Mouse (Mus musculus) kidney, adult 11 months (tissue): ENCODE results near the gene Stxbp3.
"Not testable (repeated sequence)": the region's sequence is repeated elsewhere in the genome, so short reads cannot be mapped to it uniquely, and the experiment has no call there.

ENCODE experiments used
- DNase-seq: peaks from one replicate; pipeline ENCODE4 v3.0.0; 2022

The Stxbp3 gene

GRCm38 (mm10) chr3:108840000-108840715, at the start of gene Stxbp3:
TSS of gene Stxbp3 (minus strand) at chr3:108840526.
- peak; percentile 97 for DNase-seq

DNA sequence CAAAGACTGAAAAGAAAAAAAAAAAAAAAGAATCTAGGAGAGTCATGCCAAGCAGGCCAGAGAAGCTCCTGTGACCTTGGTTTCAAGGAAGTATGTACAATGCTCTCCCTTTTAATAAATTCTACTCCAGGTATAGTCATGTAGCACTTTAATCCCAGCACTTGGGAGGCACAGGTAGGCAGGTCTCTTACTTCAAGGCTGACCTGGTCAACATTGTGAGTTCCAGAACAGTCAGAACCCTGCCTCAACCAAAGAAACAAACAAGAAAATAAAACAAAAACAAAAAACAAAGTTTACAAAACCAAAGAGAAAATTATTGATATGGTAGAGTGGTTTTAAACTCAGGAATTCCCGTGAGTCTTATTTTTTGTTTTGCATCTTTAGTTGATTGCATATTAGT, 49.6 kb upstream of the Stxbp3 start, which contains the start of gene Fndc7:
Gene Fndc7 (minus strand): TSS at position 101 of the 400 bp plus-strand sequence.
- DNase-seq: no peak

- no peak for DNase-seq
Observed at GRCm38 (mm10) chr3:108887618-108887975, 47.3 kb upstream of the Stxbp3 start.

GRCm38 (mm10) chr3:108886934-108887617, 46.8 kb upstream of the Stxbp3 start:
- no peak for DNase-seq

DNA sequence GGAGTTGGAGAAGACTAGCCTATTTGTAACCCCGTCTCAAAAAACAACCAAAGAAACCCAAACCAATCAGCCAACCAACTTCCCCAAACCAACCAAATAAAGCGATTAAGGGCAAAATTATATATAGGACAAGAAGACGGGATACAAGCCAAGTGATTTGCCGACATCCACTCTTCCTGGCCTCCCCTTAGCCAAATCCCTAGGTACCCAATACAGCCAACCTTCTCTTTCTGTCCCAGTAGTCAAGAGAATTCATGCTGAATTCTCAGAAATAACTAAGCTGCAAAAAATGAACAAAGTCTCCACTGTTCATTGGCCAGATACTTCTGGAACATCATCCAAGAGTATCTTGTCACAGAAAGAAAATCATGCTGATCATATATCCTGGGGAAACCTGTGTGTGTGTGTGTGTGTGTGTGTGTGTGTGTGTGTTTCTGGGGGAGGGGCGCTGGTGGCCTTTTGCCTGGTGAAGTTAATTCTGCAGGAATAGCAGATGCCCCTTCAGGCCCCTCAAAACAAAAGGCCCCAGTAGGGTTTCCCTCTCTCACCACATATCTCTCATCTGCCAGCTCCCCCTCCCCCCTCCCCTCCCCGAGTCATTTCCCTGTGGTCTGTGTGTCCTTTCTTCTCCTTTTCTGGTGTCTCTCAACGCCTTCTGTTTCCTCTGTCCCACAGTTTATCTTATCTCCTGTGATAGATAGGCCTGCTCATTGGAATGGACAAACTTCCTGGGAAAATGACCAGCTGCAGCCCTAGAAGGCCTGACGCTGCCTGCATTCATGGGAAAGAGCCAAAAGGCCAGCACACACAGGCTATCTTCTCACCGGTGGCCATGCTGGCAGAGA, 45.6 kb upstream of the Stxbp3 start:
- no peak for DNase-seq

DNA sequence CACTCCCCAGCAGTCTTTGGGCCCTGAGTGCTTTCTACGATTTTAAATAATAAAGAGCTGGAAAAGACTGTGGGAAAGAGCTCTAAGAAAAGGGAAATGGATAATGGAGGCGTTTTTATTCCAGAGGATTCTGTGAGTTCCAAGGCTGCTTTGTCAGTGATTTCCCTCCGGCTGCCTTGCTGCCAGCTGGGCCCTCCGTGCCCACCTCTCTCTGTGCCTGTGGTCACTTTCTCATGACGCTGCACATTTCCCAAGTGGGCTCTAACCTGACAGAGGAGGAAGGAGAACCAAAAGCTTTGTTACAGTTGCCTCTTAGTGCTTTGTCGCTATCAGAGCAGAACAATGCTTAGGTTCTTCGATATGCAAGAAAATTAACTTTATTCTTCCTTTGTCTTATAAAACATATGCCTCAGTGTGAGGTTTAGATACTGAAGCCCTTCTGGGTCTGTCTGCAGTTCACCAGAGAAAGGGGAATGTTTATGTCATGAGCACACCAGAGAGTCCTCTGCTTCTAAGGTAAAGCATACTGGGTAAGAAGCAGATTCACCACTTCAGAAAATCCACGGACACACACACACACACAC, 44.5 kb upstream of the Stxbp3 start:
- DNase-seq: no peak

GRCm38 (mm10) chr3:108883067-108883466, 42.7 kb upstream of the Stxbp3 start:
- no peak for DNase-seq

DNA sequence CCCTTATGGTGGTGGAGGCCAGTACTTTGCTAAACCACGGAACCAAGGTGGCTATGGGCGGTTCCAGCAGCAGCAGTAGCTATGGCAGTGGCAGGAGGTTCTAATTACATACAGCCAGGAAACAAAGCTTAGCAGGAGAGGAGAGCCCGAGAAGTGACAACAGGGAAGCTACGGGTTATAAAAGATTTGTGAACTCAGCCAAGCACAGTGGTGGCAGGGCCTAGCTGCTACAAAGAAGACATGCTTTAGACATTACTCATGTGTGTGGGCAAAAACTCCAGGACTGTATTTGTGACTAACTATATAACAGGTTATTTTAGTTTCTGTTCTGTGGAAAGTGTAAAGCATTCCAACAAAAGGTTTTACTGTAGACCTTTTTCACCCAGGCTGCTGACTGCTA, 41.5 kb upstream of the Stxbp3 start:
- DNase-seq: not testable (repeated sequence)

- no peak for DNase-seq
Observed at GRCm38 (mm10) chr3:108880544-108881507, 40.5 kb upstream of the Stxbp3 start.

DNA sequence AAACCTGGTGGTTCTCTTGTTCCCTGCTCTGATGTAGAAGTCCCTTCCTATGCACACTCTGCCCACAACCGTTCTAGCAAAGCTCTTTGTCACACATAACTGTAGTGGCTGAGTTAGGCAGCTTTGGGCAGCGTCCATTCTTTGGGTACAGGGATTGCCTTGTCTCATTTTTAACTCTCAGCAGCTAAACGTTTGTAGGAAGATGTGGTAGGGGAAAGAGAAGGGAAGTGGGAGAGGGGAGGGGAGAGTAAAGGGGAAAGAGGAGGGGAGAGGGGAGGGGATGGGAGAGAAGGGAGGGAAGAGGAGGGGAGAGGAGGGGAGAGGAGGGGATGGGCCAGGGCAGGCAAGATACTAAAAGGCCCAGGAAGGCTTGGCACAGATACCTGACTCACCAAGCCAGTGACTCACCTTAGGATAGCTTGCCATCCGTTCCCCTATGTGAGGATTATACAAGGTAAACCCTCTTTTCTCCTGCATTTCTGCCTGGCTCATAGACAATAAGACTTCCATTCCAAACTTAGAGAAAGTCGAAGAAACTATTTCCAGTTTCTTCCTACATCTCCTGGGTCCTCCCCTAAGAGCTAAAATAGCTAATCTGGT, 39.6 kb upstream of the Stxbp3 start:
- DNase-seq: no peak

DNA sequence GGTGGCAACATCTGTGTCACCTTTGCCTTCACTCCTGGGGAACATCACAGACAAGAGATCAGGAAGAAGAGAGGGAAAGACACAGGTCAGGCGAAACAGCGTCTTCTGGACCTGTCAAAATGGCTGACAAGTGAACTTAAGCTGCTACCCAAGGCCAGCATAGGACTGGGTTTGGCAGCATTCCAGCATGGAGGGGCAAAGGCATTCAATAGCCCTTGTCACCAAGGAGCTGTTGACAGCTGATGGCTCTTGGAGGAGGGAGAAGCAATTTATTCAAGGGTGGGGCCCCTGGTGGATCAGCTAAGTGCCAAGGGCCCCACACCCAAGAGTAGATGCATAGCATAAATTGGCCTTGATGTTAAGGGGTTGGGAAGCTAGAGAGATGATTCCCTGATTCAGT, 38.8 kb upstream of the Stxbp3 start:
- no peak for DNase-seq

GRCm38 (mm10) chr3:108870631-108871030, 30.3 kb upstream of the Stxbp3 start:
- no peak for DNase-seq

- no peak for DNase-seq
Observed at GRCm38 (mm10) chr3:108867449-108867848, 27.1 kb upstream of the Stxbp3 start.

DNA sequence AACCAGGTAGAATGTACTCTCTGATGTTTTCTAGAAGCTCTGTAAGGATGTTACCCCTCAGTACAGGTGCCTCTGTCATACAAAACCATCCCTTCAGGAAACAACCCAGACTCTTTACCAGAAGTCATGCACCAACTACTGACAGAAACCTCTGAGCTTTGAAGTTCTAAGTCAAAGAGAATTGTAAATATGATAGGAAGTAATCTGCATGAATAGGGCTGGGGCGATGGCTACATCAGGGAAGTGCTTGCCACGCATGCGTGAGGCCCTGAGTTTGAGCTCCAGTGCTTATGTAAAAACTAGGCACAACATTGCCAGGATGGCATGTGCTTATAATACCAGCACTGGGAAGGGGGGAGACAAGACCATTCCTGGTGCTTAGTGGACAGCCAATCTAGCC, 25.4 kb upstream of the Stxbp3 start:
- DNase-seq: no peak

- no peak for DNase-seq
Observed at GRCm38 (mm10) chr3:108865129-108865528, 24.8 kb upstream of the Stxbp3 start.

GRCm38 (mm10) chr3:108863091-108863490, 22.8 kb upstream of the Stxbp3 start:
- no peak for DNase-seq

DNA sequence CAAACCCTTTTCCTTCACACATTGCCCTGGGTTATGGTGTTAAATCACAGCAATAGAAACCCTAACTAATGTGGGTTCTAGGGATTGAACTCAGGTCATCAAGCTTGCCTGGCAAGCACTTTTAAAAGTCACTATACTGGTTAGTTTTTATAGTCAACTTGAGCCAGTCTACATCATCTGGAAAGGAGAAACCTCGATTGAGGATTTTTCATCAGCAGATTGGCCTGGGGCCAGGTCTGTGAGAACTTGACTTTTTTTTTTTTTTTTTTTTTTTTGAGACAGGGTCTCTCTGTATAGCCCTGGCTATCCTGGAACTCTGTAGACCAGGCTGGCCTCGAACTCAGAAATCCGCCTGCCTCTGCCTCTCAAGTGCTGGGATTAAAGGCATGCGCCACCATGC, 22.0 kb upstream of the Stxbp3 start:
- not testable (repeated sequence) for DNase-seq

GRCm38 (mm10) chr3:108860786-108861185, 20.5 kb upstream of the Stxbp3 start:
- DNase-seq: no peak

DNA sequence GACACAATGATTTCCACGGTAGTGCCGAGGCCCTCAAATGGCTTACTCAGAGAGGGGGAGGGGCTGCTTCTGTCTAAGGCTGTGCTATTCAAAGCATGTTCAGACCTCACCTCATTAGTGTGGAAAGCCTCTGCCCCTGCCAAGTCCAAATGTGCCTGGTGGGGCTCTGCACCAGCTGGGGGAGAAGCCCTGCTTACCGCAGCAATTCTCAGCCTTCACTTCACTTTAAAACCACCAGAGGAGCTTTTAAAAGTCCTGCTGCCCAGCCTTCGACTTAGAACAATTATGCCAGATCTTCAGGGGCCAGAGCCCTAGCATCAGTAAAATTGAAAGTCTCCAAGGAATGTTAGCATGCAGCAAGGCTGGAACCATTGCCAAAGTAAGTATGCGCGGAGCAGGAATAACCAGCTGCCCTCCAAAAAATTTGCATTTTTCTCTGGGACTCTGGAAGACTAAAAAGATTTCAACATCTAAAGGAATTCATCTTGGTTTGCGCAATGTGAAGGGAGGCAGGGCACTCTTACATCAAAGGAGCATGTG, 18.0 kb upstream of the Stxbp3 start:
- DNase-seq: peak; percentile 45

GRCm38 (mm10) chr3:108857714-108858113, 17.4 kb upstream of the Stxbp3 start:
- no peak for DNase-seq

DNA sequence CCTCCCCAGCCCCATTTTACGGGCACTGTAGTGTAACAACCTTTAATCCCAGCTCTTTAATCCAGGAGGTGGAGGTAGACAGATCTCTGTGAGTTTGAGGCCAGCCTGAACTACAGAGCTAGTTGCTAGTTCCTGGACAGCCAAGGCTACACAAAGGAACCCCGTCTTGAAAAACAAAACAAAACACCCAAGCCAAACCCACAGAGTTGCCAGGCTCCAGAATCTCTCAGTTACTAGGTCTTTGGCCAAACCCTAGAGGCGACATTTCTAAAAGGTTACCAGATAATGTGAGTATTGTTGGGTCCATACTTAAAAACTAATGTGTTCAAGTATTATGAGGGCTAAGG, 16.8 kb upstream of the Stxbp3 start:
- DNase-seq: no peak
